Comparison of ENCODE assay signal across 10 mouse cellular contexts in genomic region chr2:52779381-52779780, GRCm38 (mm10). TPM values are rescaled to one million over a fixed set of nuclear protein-coding genes. Genes with fewer than 3 reads are reported as not detected.
DNase-seq lines count a peak whose midpoint lies in the region; ATAC-seq lines count a peak whose summit lies in the region.
"Had no signal": no experiment of that assay in that cellular context is flagged by ENCODE, and none has a peak within 500 bp of the region (broad histone marks: within the 10 kb centered on the region; RNA-seq: fewer than 3 reads in every experiment).

No protein-coding gene starts in this region.

- peak; percentile 9 for DNase-seq in adrenal gland, postnatal 10 days
- no peak for DNase-seq in adrenal gland, adult 8-10 months
- DNase-seq in urinary bladder, postnatal 14 days (ENCODE audit: low spot score), result peak; percentile 48
- no peak for DNase-seq in urinary bladder, adult 2 months (ENCODE audit: low spot score)
- peak; percentile 34 for DNase-seq in lung, postnatal 14 days
- peak; percentile 16 to 50 for DNase-seq in urinary bladder, postnatal 36 days (ENCODE audit: low spot score in 2 of 2)
- no peak for DNase-seq in cerebellum, postnatal 10 days
- DNase-seq: cerebellum, postnatal 14 days; right cerebral cortex, postnatal 4 days had no signal

- no peak for ATAC-seq in inflammation-experienced regulatory T-cells, adult 6 months

RNA-seq across cellular contexts. Expression of gene Stam2, which starts 37.3 kb away (rescaled TPM):
- 10 to 100 TPM; 31.6 to 32.5 TPM for total RNA-seq in adrenal gland, postnatal 10 days (2021)
- 10 to 100 TPM; 38.5 to 44.8 (median 40.6) TPM for total RNA-seq in adrenal gland, adult 8-10 months (2022)
- 17.5 and 18.9 TPM in 2 replicates for polyA plus RNA-seq in urinary bladder, adult 2 months (2012; rRNA removed)
- 10 to 100 TPM; 31.7 to 41.8 (median 40.2) TPM for polyA plus RNA-seq in inflammation-experienced regulatory T-cells, adult 6 months (2017; shearing (Covaris generic))

Comparison
In these comparisons a context has a peak if more than half of its experiments do, and no peak if none do; other contexts are left out.
1. DNase-seq: peak in adrenal gland, postnatal 10 days (single experiment), urinary bladder, postnatal 14 days (single experiment), lung, postnatal 14 days (single experiment) and urinary bladder, postnatal 36 days (2 of 2); none in adrenal gland, adult 8-10 months (single experiment), urinary bladder, adult 2 months (single experiment) and cerebellum, postnatal 10 days (0 of 2).